Mouse (Mus musculus): ENCODE results near the gene Tcerg1l.

DNA sequence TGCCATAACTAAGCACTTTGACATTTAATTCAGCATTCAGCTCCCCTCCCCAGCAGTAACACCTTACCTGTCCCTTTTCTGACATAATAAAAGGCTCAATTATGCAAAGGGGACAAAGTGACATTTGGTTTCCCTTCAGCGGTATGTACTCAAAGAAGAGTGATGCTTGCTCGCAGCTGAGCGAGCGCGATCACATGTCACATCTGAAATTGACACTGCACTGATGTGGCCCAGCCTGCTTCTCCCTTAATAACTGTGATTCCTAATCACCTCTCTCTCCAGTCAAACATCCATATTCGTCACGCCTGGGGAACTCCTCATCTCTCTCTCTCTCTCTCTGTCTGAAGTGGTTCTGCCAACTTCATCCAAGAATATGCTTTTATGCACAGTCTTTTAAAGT is 126.2 kb downstream of the Tcerg1l start:
- no peak for TF ChIP-seq CTCF (IDR thresholded peaks at IDR 0.05; ENCODE audit: low read depth)
- no peak for TF ChIP-seq EP300 (IDR thresholded peaks at IDR 0.05; ENCODE audit: low read depth)

All from liver, embryonic 14.5 days (tissue).